Mouse (Mus musculus): Measurements from ENCODE around the gene Hes7. TPM values are rescaled to one million over a fixed set of nuclear protein-coding genes. Genes with fewer than 3 reads are reported as not detected.
"Not testable (repeated sequence)": the region's sequence is repeated elsewhere in the genome, so short reads cannot be mapped to it uniquely, and the experiment has no call there.

Hes7 gene
- polyA plus RNA-seq, 1 experiment from 2014 or later = 0.29 TPM

- Histone ChIP-seq H3K4me1 (replicated peaks; ENCODE audit: control insufficient read depth, insufficient read depth) (peaks cover 9% of the 10 kb centered on the region), H3K27me3 (ENCODE audit: control insufficient read depth, insufficient read depth, low read length) (no peaks in the 10 kb centered on the region), H3K27ac (replicated peaks) (peak overlapping the region; percentile 25; the same call in 1 of the 2 replicates), H3K4me3 (ENCODE audit: low read depth, low read length) (no peak overlapping the region), H3K4me2 (replicated peaks; ENCODE audit: low read depth) (no peak overlapping the region), H3K9me3 (ENCODE audit: control insufficient read depth, low read length) (no peaks in the 10 kb centered on the region), H3K9ac (ENCODE audit: low read length) (no peak overlapping the region), H3K36me3 (ENCODE audit: control insufficient read depth, insufficient read depth, low read length) (peaks cover 7% of the 10 kb centered on the region; the same call in 1 of the 2 replicates)
- no peak for ATAC-seq (ENCODE audit: low FRiP score, low TSS enrichment)
- DNase-seq (ENCODE audit: low spot score) = peak; percentile 31
- WGBS = 76% methylated on average over 4 of the region's 4 CpGs
- no peak for TF ChIP-seq EP300 (optimal IDR thresholded peaks at IDR 0.05)
- TF ChIP-seq CTCF (IDR thresholded peaks at IDR 0.05; ENCODE audit: low read depth) = peak; percentile 48
Observed at GRCm38 (mm10) chr11:69092871-69093270, 27.3 kb upstream of the Hes7 start.

GRCm38 (mm10) chr11:69093856-69094255 lies 26.3 kb upstream of the Hes7 start:
- peaks cover 15% of the 10 kb centered on the region for H3K4me1 ChIP-seq (replicated peaks; ENCODE audit: control insufficient read depth, insufficient read depth)
- H3K27me3 ChIP-seq (ENCODE audit: control insufficient read depth, insufficient read depth, low read length); H3K9me3 ChIP-seq (ENCODE audit: control insufficient read depth, low read length); H3K36me3 ChIP-seq (ENCODE audit: control insufficient read depth, insufficient read depth, low read length); H3K9ac ChIP-seq (ENCODE audit: low read length); H3K4me2 ChIP-seq (replicated peaks; ENCODE audit: low read depth); DNase-seq (ENCODE audit: low spot score); H3K4me3 ChIP-seq (ENCODE audit: low read depth, low read length); ATAC-seq (ENCODE audit: low FRiP score, low TSS enrichment): not testable (repeated sequence)
- WGBS = 82% methylated on average over 7 of the region's 7 CpGs
- peak overlapping the region; percentile 89 for H3K27ac ChIP-seq (replicated peaks)
- TF ChIP-seq CTCF (IDR thresholded peaks at IDR 0.05; ENCODE audit: low read depth) = peak; percentile 25; the same call in 1 of the 2 replicates

DNA sequence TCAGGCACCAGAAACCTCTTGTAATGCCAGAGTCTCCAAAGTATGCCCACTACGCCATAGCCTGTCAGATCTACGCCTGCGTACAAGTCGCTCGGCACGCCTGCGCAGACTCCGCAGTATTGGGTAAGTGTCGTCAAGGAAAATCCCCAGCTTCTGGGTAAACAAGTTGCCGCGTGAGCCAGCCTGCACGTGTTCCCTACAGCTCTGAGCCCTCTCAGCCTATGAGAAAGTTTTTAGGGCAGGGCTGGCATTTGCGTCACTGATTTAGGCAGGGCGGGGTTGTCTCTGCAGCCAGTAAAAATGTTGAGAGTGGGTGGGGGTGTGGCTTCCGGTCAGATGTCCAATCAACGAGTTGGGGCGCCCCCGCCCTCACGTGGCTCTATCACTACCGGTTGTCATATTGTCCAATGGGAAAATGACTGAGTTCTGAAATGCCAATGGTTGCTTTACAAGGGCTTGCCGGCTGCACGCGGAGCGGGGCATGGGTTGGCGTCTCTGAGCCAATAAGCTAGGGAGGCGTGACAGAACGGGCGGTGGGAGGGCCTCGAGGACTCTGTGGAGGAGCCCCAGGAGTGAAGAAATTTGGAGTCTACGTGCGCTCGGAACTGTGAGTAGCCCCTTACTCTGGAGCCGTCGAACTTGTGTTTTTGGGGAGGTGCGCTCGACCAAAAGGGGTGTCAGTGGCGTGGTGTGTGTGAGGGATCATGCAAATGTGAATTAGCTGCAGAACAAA lies 25.3 kb upstream of the Hes7 start, which contains the start of gene Per1:
TSS of gene Per1 (plus strand) at position 521 of the 733 bp plus-strand sequence.
- Histone ChIP-seq H3K9me3 (ENCODE audit: control insufficient read depth, low read length) (no peaks in the 10 kb centered on the region), H3K27me3 (ENCODE audit: control insufficient read depth, insufficient read depth, low read length) (no peaks in the 10 kb centered on the region), H3K4me2 (replicated peaks; ENCODE audit: low read depth) (peak within 1 kb of the TSS; percentile 70), H3K36me3 (ENCODE audit: control insufficient read depth, insufficient read depth, low read length) (0 out of 2 replicates have a peak, but pooled peaks cover 8% of the 10 kb centered on the region), H3K4me3 (ENCODE audit: low read depth, low read length) (peak within 1 kb of the TSS; percentile 91), H3K9ac (ENCODE audit: low read length) (peak within 1 kb of the TSS; percentile 99), H3K27ac (replicated peaks) (peak within 1 kb of the TSS; percentile 100), H3K4me1 (replicated peaks; ENCODE audit: control insufficient read depth, insufficient read depth) (peaks cover 10% of the 10 kb centered on the region)
- DNase-seq (ENCODE audit: low spot score) = peak; percentile 99
- TF ChIP-seq CTCF (IDR thresholded peaks at IDR 0.05; ENCODE audit: low read depth) (peak; percentile 2; the same call in 1 of the 2 replicates), EP300 (optimal IDR thresholded peaks at IDR 0.05) (peak; percentile 96)
- under 1% methylated on average over 37 of the region's 37 CpGs for WGBS
- peak; percentile 87 for ATAC-seq (ENCODE audit: low FRiP score, low TSS enrichment)

GRCm38 (mm10) chr11:69095511-69096231 lies 24.5 kb upstream of the Hes7 start:
- Histone ChIP-seq H3K4me2 (replicated peaks; ENCODE audit: low read depth) (peak overlapping the region; percentile 70), H3K36me3 (ENCODE audit: control insufficient read depth, insufficient read depth, low read length) (peaks cover 6% of the 10 kb centered on the region), H3K27me3 (ENCODE audit: control insufficient read depth, insufficient read depth, low read length) (no peaks in the 10 kb centered on the region), H3K9me3 (ENCODE audit: control insufficient read depth, low read length) (no peaks in the 10 kb centered on the region), H3K4me3 (ENCODE audit: low read depth, low read length) (peak overlapping the region; percentile 91), H3K27ac (replicated peaks) (peak overlapping the region; percentile 100), H3K4me1 (replicated peaks; ENCODE audit: control insufficient read depth, insufficient read depth) (peaks cover 8% of the 10 kb centered on the region), H3K9ac (ENCODE audit: low read length) (peak overlapping the region; percentile 99)
- TF ChIP-seq EP300 (optimal IDR thresholded peaks at IDR 0.05) (no peak), CTCF (IDR thresholded peaks at IDR 0.05; ENCODE audit: low read depth) (no peak)
- ATAC-seq (ENCODE audit: low FRiP score, low TSS enrichment) (no peak), DNase-seq (ENCODE audit: low spot score) (peak; percentile 71)
- under 1% methylated on average over 27 of the region's 27 CpGs for WGBS

- Histone ChIP-seq H3K4me1 (replicated peaks; ENCODE audit: control insufficient read depth, insufficient read depth) (peaks cover 8% of the 10 kb centered on the region), H3K9ac (ENCODE audit: low read length) (peak overlapping the region; percentile 99), H3K27me3 (ENCODE audit: control insufficient read depth, insufficient read depth, low read length) (no peaks in the 10 kb centered on the region), H3K9me3 (ENCODE audit: control insufficient read depth, low read length) (no peaks in the 10 kb centered on the region), H3K36me3 (ENCODE audit: control insufficient read depth, insufficient read depth, low read length) (peaks cover 14% of the 10 kb centered on the region), H3K27ac (replicated peaks) (peak overlapping the region; percentile 100), H3K4me2 (replicated peaks; ENCODE audit: low read depth) (peak overlapping the region; percentile 70), H3K4me3 (ENCODE audit: low read depth, low read length) (peak overlapping the region; percentile 91)
- no peak for DNase-seq (ENCODE audit: low spot score)
- 3% methylated on average over 9 of the region's 9 CpGs for WGBS
- no peak; the same call in 1 of the 2 replicates for ATAC-seq (ENCODE audit: low FRiP score, low TSS enrichment)
- TF ChIP-seq EP300 (optimal IDR thresholded peaks at IDR 0.05) (no peak), CTCF (IDR thresholded peaks at IDR 0.05; ENCODE audit: low read depth) (no peak)
Observed at GRCm38 (mm10) chr11:69096360-69096986, 23.7 kb upstream of the Hes7 start.

All from stomach, postnatal 0 days (tissue).